Mouse (Mus musculus) splenic B cell, adult 2 months (primary cell): ENCODE data around the gene Nptn.

Experiments used
- DNase-seq: peaks from one replicate; pipeline ENCODE4 v3.0.0-alpha.2; 2011; ENCODE audit warnings: low read depth, low spot score
- H3K27me3 ChIP-seq: 2 replicates; pipeline ENCODE4 v1.6.1; 2012; ENCODE audit warnings: mild to moderate bottlenecking, low read length, moderate library complexity, mixed read lengths; ENCODE audit not compliant: control insufficient read depth, poor library complexity, insufficient read depth, severe bottlenecking
- H3K36me3 ChIP-seq: 2 replicates; pipeline ENCODE4 v1.6.1; 2012; ENCODE audit warnings: mild to moderate bottlenecking, low read length, moderate library complexity, mixed read lengths; ENCODE audit not compliant: control insufficient read depth, poor library complexity, insufficient read depth, severe bottlenecking

Gene Nptn

GRCm38 (mm10) chr9:58672474-58672873, 90.4 kb downstream of the Nptn start:
- Histone ChIP-seq H3K27me3 (no peaks in the 10 kb centered on the region), H3K36me3 (no peaks in the 10 kb centered on the region)
- no peak for DNase-seq

GRCm38 (mm10) chr9:58674736-58675135, 92.7 kb downstream of the Nptn start:
- Histone ChIP-seq H3K36me3 (no peaks in the 10 kb centered on the region), H3K27me3 (no peaks in the 10 kb centered on the region)
- DNase-seq, result no peak

GRCm38 (mm10) chr9:58675371-58675770, 93.3 kb downstream of the Nptn start:
- no peak for DNase-seq
- H3K27me3 ChIP-seq, result no peaks in the 10 kb centered on the region
- no peaks in the 10 kb centered on the region for H3K36me3 ChIP-seq

- DNase-seq, result no peak
- H3K27me3 ChIP-seq, result no peaks in the 10 kb centered on the region
- H3K36me3 ChIP-seq, result no peaks in the 10 kb centered on the region
Measured at GRCm38 (mm10) chr9:58681411-58681810, 99.4 kb downstream of the Nptn start.

- no peaks in the 10 kb centered on the region for H3K36me3 ChIP-seq
- H3K27me3 ChIP-seq, result no peaks in the 10 kb centered on the region
- no peak for DNase-seq
Measured at GRCm38 (mm10) chr9:58682106-58682505, 100.1 kb downstream of the Nptn start.

GRCm38 (mm10) chr9:58683372-58683771, 101.3 kb downstream of the Nptn start:
- Histone ChIP-seq H3K36me3 (no peaks in the 10 kb centered on the region), H3K27me3 (no peaks in the 10 kb centered on the region)
- DNase-seq, result no peak

- Histone ChIP-seq H3K27me3 (no peaks in the 10 kb centered on the region), H3K36me3 (no peaks in the 10 kb centered on the region)
- no peak for DNase-seq
Measured at GRCm38 (mm10) chr9:58685290-58685689, 103.2 kb downstream of the Nptn start.

GRCm38 (mm10) chr9:58688076-58688475, 106.0 kb downstream of the Nptn start:
- DNase-seq, result no peak
- H3K27me3 ChIP-seq, result no peaks in the 10 kb centered on the region

GRCm38 (mm10) chr9:58690701-58691100, 108.7 kb downstream of the Nptn start:
- no peaks in the 10 kb centered on the region for H3K27me3 ChIP-seq
- H3K36me3 ChIP-seq, result no peaks in the 10 kb centered on the region
- DNase-seq, result no peak

More at GRCm38 (mm10) chr9:58688076-58688475, 106.0 kb downstream of the Nptn start:
- H3K36me3 ChIP-seq, result no peaks in the 10 kb centered on the region

GRCm38 (mm10) chr9:58691471-58691870, 109.4 kb downstream of the Nptn start:
- DNase-seq, result no peak
- Histone ChIP-seq H3K36me3 (no peaks in the 10 kb centered on the region), H3K27me3 (no peaks in the 10 kb centered on the region; the same call in 1 of the 2 replicates)

GRCm38 (mm10) chr9:58698486-58698885, 116.4 kb downstream of the Nptn start:
- Histone ChIP-seq H3K36me3 (no peaks in the 10 kb centered on the region), H3K27me3 (no peaks in the 10 kb centered on the region; the same call in 1 of the 2 replicates)
- no peak for DNase-seq

GRCm38 (mm10) chr9:58701751-58702150, 119.7 kb downstream of the Nptn start:
- Histone ChIP-seq H3K36me3 (no peaks in the 10 kb centered on the region), H3K27me3 (no peaks in the 10 kb centered on the region)
- DNase-seq, result no peak

GRCm38 (mm10) chr9:58703766-58704165, 121.7 kb downstream of the Nptn start:
- no peaks in the 10 kb centered on the region for H3K27me3 ChIP-seq
- no peak for DNase-seq
- H3K36me3 ChIP-seq, result no peaks in the 10 kb centered on the region

- DNase-seq, result no peak
- Histone ChIP-seq H3K36me3 (no peaks in the 10 kb centered on the region), H3K27me3 (no peaks in the 10 kb centered on the region)
Measured at GRCm38 (mm10) chr9:58706024-58706423, 124.0 kb downstream of the Nptn start.
